Mouse (Mus musculus) liver, embryonic 16.5 days (tissue): ENCODE measurements around the gene Timd4. TPM values are rescaled to one million over a fixed set of nuclear protein-coding genes. Genes with fewer than 3 reads are reported as not detected.

Experiments used
- ATAC-seq: fragments of 200-750 bp; cut with Nextera tagmentation; 2 replicates; pipeline ENCODE4 v1.8.0; 2017; ENCODE audit warnings: low read depth, mild to moderate bottlenecking, moderate number of reproducible peaks, moderate library complexity
- H3K27ac ChIP-seq: fragments of 300-500 bp; sonication (generic); 2 replicates; pipeline ENCODE4 v1.5.1; 2014; ENCODE audit warnings: mild to moderate bottlenecking, low read length
- H3K27me3 ChIP-seq: fragments of 300-500 bp; sonication (generic); 2 replicates; pipeline ENCODE4 v1.6.1; 2014; ENCODE audit warnings: low read depth, low read length, mixed read lengths; ENCODE audit not compliant: control insufficient read depth, insufficient read depth
- H3K36me3 ChIP-seq: fragments of 300-500 bp; sonication (generic); 2 replicates; pipeline ENCODE4 v1.6.1; 2014; ENCODE audit warnings: mild to moderate bottlenecking; ENCODE audit not compliant: control insufficient read depth, insufficient read depth
- H3K4me1 ChIP-seq: fragments of 300-500 bp; sonication (generic); 2 replicates; pipeline ENCODE4 v1.6.1; 2014; ENCODE audit warnings: low read depth, low read length, mixed read lengths; ENCODE audit not compliant: control insufficient read depth
- H3K4me2 ChIP-seq: fragments of 300-500 bp; sonication (generic); 2 replicates; pipeline ENCODE4 v1.6.1; 2014; ENCODE audit warnings: low read depth, low read length, mixed read lengths
- H3K4me3 ChIP-seq: fragments of 300-500 bp; sonication (generic); 2 replicates; pipeline ENCODE4 v1.5.1; 2014; ENCODE audit warnings: low read depth, mild to moderate bottlenecking, low read length
- H3K9ac ChIP-seq: fragments of 300-500 bp; sonication (generic); 2 replicates; pipeline ENCODE4 v1.6.1; 2014; ENCODE audit warnings: low read depth, low read length
- H3K9me3 ChIP-seq: fragments of 300-500 bp; sonication (generic); replicated peaks from 2 replicates; pipeline ENCODE4 v1.6.1; 2016; ENCODE audit warnings: low read length; ENCODE audit not compliant: control insufficient read depth
- WGBS: fragments of 180-500 bp; shearing (Covaris S2); extraction: QIAGEN DNeasy Blood & Tissue Kit; methylation state at CpG from one replicate; pipeline ENCODE4 v1.1.7; 2014; ENCODE audit not compliant: insufficient replicate concordance; 5-methylcytosine and 5-hydroxymethylcytosine counted together
- polyA plus RNA-seq: library from polyadenylated mRNA; unstranded; fragments of >200 nt; fragmentation: Nextera tagmentation; extraction: Ambion mirVana; gene quantifications from 2 replicates; pipeline ENCODE4 v1.2.1, GENCODE M21; 2015

Timd4 gene
- polyA plus RNA-seq: 8.9 and 9.6 TPM in 2 replicates

DNA sequence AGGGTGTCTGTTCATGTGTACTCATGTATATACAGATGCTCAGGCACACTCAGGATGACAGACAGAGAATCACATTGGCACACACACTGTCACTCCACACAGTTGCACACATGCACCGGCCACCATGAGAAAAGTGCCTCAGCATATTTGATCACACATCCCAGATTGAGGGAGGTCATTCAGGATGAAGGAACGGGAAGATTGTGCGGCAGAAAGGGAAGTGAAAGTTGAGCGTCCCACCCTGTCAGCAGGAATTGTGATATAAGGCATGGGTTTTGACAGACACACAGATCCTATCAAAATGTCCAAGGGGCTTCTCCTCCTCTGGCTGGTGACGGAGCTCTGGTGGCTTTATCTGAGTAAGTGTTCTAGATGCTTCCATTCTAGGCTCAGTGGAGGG, at the start of gene Timd4:
Gene Timd4, plus strand, starts transcription at position 290 of the 400 bp plus-strand sequence.
- H3K4me1 ChIP-seq: no peaks in the 10 kb centered on the region
- no peak within 1 kb of the TSS for H3K4me3 ChIP-seq
- whole genome bisulfite sequencing: 53% methylated on average over 5 of the region's 5 CpGs
- ATAC-seq: no peak
- no peak within 1 kb of the TSS for H3K9ac ChIP-seq
- no peaks in the 10 kb centered on the region for H3K9me3 ChIP-seq
- no peaks in the 10 kb centered on the region for H3K27me3 ChIP-seq
- no peaks in the 10 kb centered on the region for H3K36me3 ChIP-seq
- no peak within 1 kb of the TSS for H3K4me2 ChIP-seq
- H3K27ac ChIP-seq: no peak within 1 kb of the TSS

DNA sequence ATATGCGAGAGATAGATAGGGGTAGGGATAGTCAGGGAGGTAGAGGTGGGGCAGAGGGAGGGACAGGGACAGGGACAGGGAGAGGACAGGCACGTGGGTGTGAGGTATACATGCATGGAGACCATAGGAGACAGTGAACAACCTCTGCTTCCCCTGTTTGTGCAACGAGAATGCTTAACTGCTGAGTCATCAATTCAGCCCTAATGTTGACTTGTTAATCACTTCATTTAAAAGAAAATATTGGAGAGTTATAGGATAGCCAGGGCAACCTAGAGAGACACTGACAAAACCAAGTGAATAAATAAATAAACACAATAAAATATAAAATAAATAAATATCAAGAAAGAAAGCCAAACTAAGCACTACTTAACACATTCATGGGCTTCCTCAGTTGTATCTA, 33.7 kb upstream of the Timd4 start:
- Histone ChIP-seq H3K4me1 (no peaks in the 10 kb centered on the region), H3K9me3 (no peaks in the 10 kb centered on the region), H3K9ac (no peak overlapping the region), H3K36me3 (no peaks in the 10 kb centered on the region), H3K4me2 (no peak overlapping the region), H3K4me3 (no peak overlapping the region), H3K27me3 (no peaks in the 10 kb centered on the region), H3K27ac (no peak overlapping the region)
- 45% methylated on average over 3 of the region's 3 CpGs for WGBS
- no peak for ATAC-seq

DNA sequence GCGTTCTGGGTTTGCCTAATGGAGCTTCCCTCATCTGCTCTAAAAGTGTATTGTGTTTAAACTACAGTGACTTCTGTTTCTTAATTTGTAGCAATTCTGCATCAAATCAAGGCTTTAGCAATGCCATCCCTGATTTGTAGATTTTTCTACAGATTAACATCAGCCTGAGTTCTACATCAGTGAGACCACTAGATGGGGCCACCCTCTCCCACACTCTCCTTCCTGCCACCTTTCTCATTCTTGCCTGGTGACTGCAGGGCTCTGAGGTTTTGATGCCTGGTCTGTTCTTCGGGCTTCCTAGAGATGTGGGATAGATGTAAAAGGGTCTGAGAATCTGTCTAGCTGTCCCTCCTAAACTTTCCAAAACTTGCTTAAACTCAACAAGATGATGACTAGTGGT, 30.8 kb upstream of the Timd4 start:
- Histone ChIP-seq H3K27ac (no peak overlapping the region), H3K27me3 (no peaks in the 10 kb centered on the region), H3K4me1 (no peaks in the 10 kb centered on the region), H3K9ac (no peak overlapping the region), H3K4me2 (no peak overlapping the region), H3K4me3 (no peak overlapping the region), H3K9me3 (no peaks in the 10 kb centered on the region), H3K36me3 (no peaks in the 10 kb centered on the region)
- WGBS: 55% methylated on average over 2 of the region's 2 CpGs
- ATAC-seq: no peak

DNA sequence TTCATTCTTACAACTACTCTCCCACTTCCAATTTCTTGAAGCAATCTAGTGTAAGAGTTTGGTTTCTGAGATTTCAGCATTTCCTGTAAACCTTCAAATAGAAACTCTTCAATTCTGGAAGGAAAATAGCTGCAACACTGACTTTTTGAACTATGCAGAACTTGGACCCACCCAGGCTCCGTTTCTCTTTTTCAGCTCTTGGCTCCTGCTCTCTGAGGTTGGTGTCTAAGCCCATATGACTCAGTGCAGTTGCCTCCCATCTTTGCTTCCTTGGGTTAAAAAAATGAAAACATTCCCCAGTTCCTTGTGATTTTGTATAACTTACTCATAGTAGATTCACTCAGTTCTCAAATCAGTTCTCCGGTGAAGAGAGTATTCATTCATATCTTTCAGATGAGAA, 6.2 kb upstream of the Timd4 start:
- no peaks in the 10 kb centered on the region for H3K4me1 ChIP-seq
- no peaks in the 10 kb centered on the region for H3K9me3 ChIP-seq
- H3K27me3 ChIP-seq: no peaks in the 10 kb centered on the region
- H3K27ac ChIP-seq: no peak overlapping the region
- no peak overlapping the region for H3K4me3 ChIP-seq
- 74% methylated on average over 2 of the region's 2 CpGs for WGBS
- H3K36me3 ChIP-seq: no peaks in the 10 kb centered on the region
- ATAC-seq: no peak
- H3K4me2 ChIP-seq: no peak overlapping the region
- H3K9ac ChIP-seq: no peak overlapping the region

DNA sequence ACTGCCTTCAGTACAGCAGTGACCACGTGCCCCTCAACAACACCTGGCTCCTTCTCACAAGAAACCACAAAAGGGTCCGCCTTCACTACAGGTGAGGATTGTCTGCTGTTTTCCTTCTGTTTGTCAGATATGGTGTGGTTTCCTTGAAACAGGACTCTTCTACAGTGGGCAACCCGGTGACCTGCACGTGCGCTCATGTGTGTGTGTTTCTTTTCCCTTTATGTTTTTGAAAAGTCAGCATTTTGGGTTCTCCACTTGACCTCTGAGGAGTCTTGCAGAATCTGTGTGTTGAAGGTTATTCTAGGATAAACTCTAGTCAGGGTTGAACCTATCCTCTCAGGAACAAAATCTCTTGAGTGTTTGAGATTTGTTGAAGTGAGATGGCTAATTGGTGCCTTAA, 7.1 kb downstream of the Timd4 start:
- no peak overlapping the region for H3K4me2 ChIP-seq
- 56% methylated on average over 5 of the region's 5 CpGs for WGBS
- H3K27me3 ChIP-seq: no peaks in the 10 kb centered on the region
- no peaks in the 10 kb centered on the region for H3K4me1 ChIP-seq
- no peaks in the 10 kb centered on the region for H3K36me3 ChIP-seq
- H3K27ac ChIP-seq: no peak overlapping the region
- no peak overlapping the region for H3K9ac ChIP-seq
- H3K4me3 ChIP-seq: no peak overlapping the region
- H3K9me3 ChIP-seq: no peaks in the 10 kb centered on the region
- no peak for ATAC-seq

DNA sequence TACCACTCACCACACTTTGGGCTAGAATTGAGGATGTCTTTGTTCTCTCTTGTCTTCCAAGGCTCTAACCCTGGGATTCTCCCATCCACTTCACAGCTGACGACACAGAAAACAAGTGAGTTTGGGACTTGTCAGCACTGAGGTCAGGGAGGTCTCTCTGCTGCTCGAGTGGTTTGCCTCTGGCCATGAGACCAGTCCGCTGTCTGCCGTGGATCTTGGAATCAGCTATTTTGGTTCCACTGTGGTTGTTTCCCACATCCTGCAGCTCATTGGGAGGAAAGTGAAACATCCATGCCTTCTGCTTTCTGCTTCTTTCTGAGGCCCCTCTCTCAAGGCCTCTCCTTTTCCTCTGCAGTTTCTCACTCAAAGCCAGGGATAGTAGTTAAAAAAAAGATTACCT, 9.3 kb downstream of the Timd4 start:
- Histone ChIP-seq H3K9ac (no peak overlapping the region), H3K36me3 (no peaks in the 10 kb centered on the region), H3K4me2 (no peak overlapping the region), H3K4me3 (no peak overlapping the region), H3K9me3 (no peaks in the 10 kb centered on the region), H3K27ac (no peak overlapping the region), H3K4me1 (no peaks in the 10 kb centered on the region), H3K27me3 (no peaks in the 10 kb centered on the region)
- WGBS: 25% methylated on average over 4 of the region's 4 CpGs
- no peak for ATAC-seq

DNA sequence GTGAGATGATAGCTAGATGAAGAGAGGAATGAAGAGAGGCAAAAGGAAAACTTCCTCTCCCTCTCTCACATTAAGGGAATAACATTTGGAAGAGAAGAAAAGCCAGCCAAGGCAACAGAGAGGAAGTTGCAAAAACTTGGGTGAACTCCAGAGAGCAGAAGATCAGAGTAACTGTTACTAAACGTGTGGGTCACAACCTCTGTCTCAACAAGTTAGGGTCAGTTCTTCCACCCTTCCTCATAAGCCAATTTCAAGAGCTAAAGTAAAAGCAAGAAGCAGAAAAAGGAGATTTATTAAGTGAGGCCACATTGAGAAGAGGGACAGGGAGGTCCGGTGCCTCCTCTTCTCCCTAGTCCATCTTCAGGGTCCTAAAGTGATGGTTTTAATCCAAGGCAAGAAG, 19.7 kb downstream of the Timd4 start:
- WGBS: 46% methylated on average over 2 of the region's 2 CpGs
- no peaks in the 10 kb centered on the region for H3K4me1 ChIP-seq
- no peak for ATAC-seq
- H3K27ac ChIP-seq: no peak overlapping the region
- no peak overlapping the region for H3K9ac ChIP-seq
- no peaks in the 10 kb centered on the region for H3K9me3 ChIP-seq
- no peaks in the 10 kb centered on the region for H3K27me3 ChIP-seq
- H3K4me2 ChIP-seq: no peak overlapping the region
- no peaks in the 10 kb centered on the region for H3K36me3 ChIP-seq
- no peak overlapping the region for H3K4me3 ChIP-seq

DNA sequence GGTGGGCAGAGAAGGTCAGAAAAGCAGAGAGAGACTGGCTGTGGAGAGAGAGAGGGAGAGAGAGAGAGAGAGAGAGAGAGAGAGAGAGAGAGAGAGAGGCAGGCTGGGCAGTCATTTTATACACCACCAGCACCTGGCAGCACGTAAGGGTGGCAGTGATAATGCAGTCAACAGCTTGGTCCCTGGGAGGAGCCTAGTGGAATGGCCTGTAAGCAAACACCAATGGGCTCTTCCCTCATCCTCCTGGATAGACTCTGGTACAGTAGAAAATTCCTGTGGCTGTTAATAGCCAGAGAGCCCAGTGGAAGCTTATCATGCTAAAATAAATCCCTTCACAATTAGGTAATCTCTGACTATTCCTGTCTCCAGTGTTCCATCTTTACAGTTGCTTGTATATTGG, 24.5 kb downstream of the Timd4 start:
- Histone ChIP-seq H3K36me3 (no peaks in the 10 kb centered on the region), H3K4me1 (no peaks in the 10 kb centered on the region), H3K27me3 (no peaks in the 10 kb centered on the region), H3K4me3 (no peak overlapping the region), H3K4me2 (no peak overlapping the region), H3K27ac (no peak overlapping the region), H3K9me3 (no peaks in the 10 kb centered on the region), H3K9ac (no peak overlapping the region)
- ATAC-seq: no peak
- 29% methylated on average over 1 of the region's 1 CpGs for WGBS

DNA sequence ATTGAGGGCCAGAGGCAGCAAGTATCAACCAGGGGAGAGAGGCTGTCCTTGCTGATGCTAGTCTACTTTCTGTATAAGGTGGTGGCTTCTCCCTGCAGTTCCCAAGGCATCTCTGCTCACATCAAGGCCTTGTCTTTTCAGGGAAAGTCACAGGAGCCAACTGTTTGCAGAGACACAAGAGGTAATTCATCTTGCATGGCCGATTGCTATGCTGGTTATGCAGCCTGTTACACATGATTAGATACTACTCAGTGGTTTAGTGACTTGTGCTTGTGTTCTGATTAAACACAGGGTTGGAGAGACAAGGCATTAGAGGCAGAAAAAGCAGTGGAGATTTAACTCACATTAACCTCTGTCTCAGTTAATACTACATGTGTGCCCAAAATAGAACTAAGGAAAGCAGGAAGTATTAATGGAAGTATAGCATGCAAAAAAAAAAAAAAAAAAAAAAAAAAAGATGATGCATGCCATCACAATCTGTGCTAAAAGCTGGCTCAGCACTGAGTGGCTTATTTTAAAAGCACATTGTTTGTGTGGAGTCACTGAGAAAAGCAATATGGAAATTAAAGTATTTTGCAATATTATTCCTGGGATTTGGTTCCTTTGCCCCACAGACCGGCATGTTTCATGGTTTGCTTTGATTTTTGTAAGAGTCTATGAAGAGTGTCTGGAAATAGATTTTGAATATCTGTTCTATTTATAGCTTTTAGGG, 31.6 kb downstream of the Timd4 start:
- no peaks in the 10 kb centered on the region for H3K27me3 ChIP-seq
- no peaks in the 10 kb centered on the region for H3K36me3 ChIP-seq
- H3K4me3 ChIP-seq: no peak overlapping the region
- no peak for ATAC-seq
- no peaks in the 10 kb centered on the region for H3K9me3 ChIP-seq
- H3K4me2 ChIP-seq: no peak overlapping the region
- WGBS: 50% methylated on average over 2 of the region's 2 CpGs
- no peak overlapping the region for H3K9ac ChIP-seq
- no peak overlapping the region for H3K27ac ChIP-seq
- no peaks in the 10 kb centered on the region for H3K4me1 ChIP-seq
